Mouse (Mus musculus) layer of hippocampus, adult 6 months (tissue): Measurements from ENCODE around the gene Acbd5. TPM values are rescaled to one million over a fixed set of nuclear protein-coding genes. Genes with fewer than 3 reads are reported as not detected.

Experiments
- long read RNA-seq, 2 experiments: library from polyadenylated mRNA; unstranded; transcript quantifications; one replicate each; pipeline ENCODE4 v2.0.0; 2019 to 2020
- polyA plus RNA-seq: library from polyadenylated mRNA; unstranded; fragments of <200 nt; fragmentation: Nextera tagmentation; gene quantifications from 2 replicates; pipeline ENCODE4 v1.2.3, GENCODE M21; 2021

Gene Acbd5
- 24.8 and 35.6 TPM in 2 replicates for polyA plus RNA-seq
- long read RNA-seq, experiment 1, full-length matches to known transcripts, result 21 of 48 reads
- long read RNA-seq, experiment 1, partial matches to known transcripts, result 12 of 48 reads
- long read RNA-seq, experiment 1, other reads (novel, unspliced or antisense), result 15 of 48 reads
- long read RNA-seq, experiment 2, full-length matches to known transcripts, result 206 of 302 reads
- long read RNA-seq, experiment 2, partial matches to known transcripts, result 29 of 302 reads
- long read RNA-seq, experiment 2, other reads (novel, unspliced or antisense), result 67 of 302 reads

DNA sequence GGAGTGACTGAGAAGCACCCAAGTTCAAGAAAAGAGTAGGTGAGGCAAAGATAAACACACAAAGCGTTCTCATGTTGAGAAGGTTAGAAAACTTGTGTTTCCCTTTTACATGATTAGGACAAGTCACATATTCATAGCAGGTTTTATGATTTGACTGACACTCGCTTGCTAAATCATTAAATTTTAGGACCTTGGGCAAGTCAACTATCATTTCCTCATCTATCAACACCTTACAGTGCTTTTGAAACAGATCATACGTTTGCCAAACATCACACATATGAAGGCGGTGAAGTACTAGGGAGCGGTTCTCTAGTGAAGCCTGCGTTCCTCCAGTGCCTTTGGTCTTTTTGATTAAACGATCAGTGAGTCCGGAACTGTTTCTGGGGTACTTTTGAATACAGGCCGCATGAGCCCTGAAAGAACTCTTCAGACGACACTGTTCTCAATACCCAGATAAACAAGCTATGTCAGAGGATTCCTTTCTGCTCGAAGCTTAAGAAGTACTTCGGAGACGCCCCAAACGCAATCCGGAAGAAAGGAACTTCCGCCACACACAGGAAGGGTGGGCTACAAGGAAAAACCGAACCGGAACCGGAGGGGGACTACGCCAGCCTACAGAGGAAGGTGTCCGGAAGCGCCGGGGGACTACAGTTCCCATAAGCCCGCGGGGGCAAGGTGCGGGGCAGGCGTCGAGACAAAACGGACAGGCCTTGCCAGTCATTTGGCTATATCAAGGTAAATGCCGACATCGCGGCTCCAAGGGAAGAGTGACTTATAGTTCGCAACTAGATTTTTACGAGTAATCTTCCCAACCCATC is at the start of gene Acbd5:
Gene Acbd5, plus strand, starts transcription at position 616 of the 818 bp plus-strand sequence.

DNA sequence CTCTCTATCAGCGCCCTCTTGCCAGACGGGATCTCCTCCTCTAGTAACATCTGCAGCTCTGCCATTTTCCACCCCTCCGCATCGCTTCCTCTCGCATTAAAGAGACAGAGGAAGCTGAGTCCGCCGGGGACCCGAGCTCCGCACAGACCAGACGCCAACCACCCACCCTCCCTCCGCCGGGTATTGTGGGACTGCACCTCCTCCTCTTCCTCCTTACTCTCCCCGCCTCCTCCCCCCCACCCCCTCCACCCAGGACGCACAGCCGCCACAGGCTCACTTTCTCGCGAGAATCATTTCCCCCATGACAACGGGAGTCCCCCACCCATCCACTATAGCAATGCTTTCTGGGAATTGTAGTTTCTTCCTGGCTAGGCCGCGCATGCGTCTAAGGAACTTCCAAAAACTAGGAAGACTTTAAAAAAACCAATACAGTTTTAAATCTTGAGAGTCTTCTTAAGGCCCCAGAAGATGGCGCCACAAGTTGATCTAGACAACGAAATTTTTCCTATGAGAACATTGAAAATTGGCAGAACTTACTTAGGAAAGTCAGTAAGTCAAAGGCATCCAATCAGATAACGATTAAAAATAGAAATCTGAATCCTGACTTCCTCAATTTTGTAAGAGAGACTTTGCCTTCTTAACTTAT is 27.8 kb upstream of the Acbd5 start, which contains the start of gene Abi1:
Gene Abi1, minus strand, starts transcription at position 241 of the 646 bp plus-strand sequence.

DNA sequence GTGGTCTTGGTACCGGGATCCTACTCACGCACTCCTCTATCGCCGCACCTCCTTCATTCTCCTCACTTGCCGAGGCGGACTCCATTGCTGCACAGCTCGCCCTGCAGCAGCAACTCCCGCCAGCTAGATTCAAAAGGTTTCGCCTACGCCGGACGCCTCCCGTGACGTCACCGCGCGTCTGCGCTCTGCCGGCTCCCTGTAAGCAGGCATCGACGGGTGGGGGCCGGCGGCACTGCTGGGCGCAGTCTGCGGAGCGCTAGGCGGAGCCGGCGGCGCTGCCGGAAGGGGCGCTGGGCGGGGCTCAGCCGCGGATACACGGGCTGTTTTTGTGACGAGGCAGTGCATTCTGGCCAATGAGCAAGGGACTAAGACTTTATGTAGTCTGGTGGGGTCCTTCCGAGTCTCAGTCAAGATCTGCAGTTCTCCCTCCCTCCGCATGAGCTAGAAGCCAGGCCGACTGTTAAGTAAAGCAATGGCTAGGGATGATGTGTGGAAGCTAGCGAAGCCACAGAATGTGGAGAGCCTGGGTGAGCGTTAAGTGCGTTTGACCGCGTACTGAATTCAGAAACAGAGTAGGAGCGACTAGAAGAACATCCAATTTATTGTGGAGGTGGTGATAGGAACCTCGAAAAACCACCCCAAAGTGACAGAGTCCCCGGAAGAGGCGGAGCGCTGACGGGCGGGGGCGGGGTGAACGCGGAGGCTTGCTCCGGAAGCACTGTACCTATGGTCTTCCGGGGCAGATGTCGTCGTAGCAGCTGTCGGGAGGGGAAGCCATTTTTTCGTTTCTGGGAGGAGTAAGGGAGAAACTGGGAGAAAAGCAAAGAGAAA is 88.0 kb downstream of the Acbd5 start, which contains the start of the genes Mastl and Yme1l1:
Gene Mastl, minus strand, starts transcription at position 248 of the 831 bp plus-strand sequence.
Gene Yme1l1, plus strand, starts transcription at position 593 of the 831 bp plus-strand sequence.

Other genes starting within 250 kb of the Acbd5 start
- gene Pdss1, start 172.6 kb upstream of the Acbd5 start, polyA plus RNA-seq, result 4.7 and 5.0 TPM in 2 replicates
- gene Abi1, start 27.9 kb upstream of the Acbd5 start, polyA plus RNA-seq, result 161 and 166 TPM in 2 replicates
- gene Mastl, start 87.9 kb downstream of the Acbd5 start, polyA plus RNA-seq, result 0.31 and 0.34 TPM in 2 replicates
- gene Yme1l1, start 88.2 kb downstream of the Acbd5 start, polyA plus RNA-seq, result 46.6 and 67.3 TPM in 2 replicates
- gene 4931423N10Rik, start 139.3 kb downstream of the Acbd5 start, polyA plus RNA-seq, result not detected in 2 replicates